Mouse (Mus musculus): Measurements from ENCODE around the gene Sec23a. TPM values are rescaled to one million over a fixed set of nuclear protein-coding genes. Genes with fewer than 3 reads are reported as not detected.
A peak's percentile ranks its signal among the peaks of the same experiment; 100 is the strongest.
"Not testable (repeated sequence)": the region's sequence is repeated elsewhere in the genome, so short reads cannot be mapped to it uniquely, and the experiment has no call there.

The Sec23a gene
- polyA plus RNA-seq, 1 experiment from 2014 or later: 79.4 TPM

DNA sequence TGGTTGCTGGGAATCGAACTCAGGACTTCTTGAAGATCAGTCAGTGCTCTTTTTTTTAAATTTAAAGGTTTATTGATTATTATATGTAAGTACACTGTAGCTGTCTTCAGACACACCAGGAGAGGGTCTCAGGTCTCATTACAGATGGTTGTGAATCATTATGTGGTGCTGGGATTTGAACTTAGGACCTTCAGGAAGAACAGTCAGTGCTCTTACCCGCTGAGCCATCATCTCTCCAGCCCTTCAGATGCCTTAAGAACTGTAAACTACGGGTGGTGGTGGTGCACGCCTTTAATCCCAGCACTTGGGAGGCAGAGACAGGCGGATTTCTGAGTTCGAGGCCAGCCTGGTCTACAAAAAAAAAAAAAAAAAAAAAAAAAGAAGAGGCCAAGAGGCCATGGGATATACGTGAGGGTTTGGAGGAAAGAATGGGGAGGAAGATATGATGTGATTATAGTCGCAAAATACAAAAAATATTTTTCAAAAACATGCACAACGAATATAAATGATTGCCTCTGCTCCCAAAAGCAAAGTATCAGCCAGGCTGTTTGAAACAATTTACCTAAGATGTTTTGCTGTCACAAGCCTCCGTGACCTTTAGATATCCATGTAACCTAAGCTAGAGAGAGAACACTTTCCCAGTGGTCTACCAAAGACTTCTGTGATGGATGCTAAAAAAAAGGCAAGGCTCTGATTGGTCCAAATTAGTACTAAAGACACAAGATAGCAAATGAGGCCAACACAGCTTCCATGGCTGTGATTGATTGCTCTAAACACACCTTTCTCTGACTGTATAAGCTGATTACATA, 27.5 kb upstream of the Sec23a start:
- H3K4me3 ChIP-seq (replicated peaks): peak overlapping the region; percentile 14; the same call in 1 of the 2 replicates
- peak overlapping the region; percentile 92 for H3K27ac ChIP-seq
- no peak overlapping the region for H3K9ac ChIP-seq
- H3K4me1 ChIP-seq: peaks cover 7% of the 10 kb centered on the region; the same call in 1 of the 2 replicates
- H3K9me3 ChIP-seq (replicated peaks): no peaks in the 10 kb centered on the region
- peaks cover 34% of the 10 kb centered on the region for H3K36me3 ChIP-seq
- H3K4me2 ChIP-seq: peak overlapping the region; percentile 47
- no peak for ATAC-seq (replicated peaks; ENCODE audit: low FRiP score)
- WGBS: 69% methylated on average over 10 of the region's 10 CpGs
- H3K27me3 ChIP-seq: no peaks in the 10 kb centered on the region

DNA sequence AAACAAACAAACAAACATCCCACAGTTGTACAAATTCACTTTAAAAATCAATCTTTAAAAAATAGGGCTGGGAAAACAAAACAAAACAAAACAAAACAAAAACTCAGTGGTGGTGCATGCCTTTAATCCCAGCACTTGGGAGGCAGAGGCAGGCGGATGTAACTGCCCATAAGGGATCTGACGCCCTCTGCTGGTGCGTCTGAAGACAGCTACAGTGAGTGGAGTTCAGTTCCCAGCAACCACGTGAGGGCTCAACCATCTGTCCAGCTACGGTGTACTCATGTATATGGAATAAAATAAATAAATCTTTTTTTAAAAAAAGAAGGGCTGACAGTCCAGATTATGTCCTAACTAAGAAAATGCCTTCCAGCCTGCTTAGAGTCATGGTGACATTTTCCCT, 20.3 kb upstream of the Sec23a start:
- no peak for ATAC-seq (replicated peaks; ENCODE audit: low FRiP score)
- 69% methylated on average over 5 of the region's 5 CpGs for WGBS

GRCm38 (mm10) chr12:59021306-59021705, 9.5 kb upstream of the Sec23a start:
- no peak overlapping the region for H3K4me3 ChIP-seq (replicated peaks)
- no peak for ATAC-seq (replicated peaks; ENCODE audit: low FRiP score)
- peaks cover 83% of the 10 kb centered on the region for H3K36me3 ChIP-seq
- H3K9ac ChIP-seq: no peak overlapping the region
- H3K4me1 ChIP-seq: no peaks in the 10 kb centered on the region
- no peaks in the 10 kb centered on the region for H3K9me3 ChIP-seq (replicated peaks)
- H3K4me2 ChIP-seq: no peak overlapping the region
- H3K27me3 ChIP-seq: no peaks in the 10 kb centered on the region
- 68% methylated on average over 4 of the region's 4 CpGs for WGBS
- no peak overlapping the region for H3K27ac ChIP-seq

More for the DNA sequence above, 20.3 kb upstream of the Sec23a start:
- Histone ChIP-seq H3K9ac (no peak overlapping the region), H3K9me3 (replicated peaks) (no peaks in the 10 kb centered on the region), H3K4me3 (replicated peaks) (no peak overlapping the region), H3K27ac (no peak overlapping the region), H3K4me2 (no peak overlapping the region), H3K27me3 (no peaks in the 10 kb centered on the region), H3K4me1 (no peaks in the 10 kb centered on the region), H3K36me3 (peaks cover 18% of the 10 kb centered on the region)

DNA sequence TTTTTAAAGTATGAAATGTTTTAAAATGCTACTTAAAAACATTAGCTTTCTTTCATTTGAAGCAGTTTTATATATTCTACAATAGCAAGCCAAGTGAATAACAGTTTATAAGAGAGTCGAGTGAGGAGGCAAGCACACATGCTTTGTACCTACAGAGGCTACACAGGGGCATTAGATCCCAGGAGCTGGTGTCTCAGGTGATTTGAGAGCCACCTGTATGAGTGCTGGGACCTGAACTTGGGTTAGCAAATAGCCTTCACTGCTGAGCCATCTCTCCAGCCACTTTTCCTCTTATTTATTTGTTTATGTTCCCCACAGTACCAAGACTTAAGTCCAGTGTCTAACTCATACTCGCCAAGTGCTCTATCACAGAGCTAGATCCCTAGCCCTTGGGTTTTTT, 8.1 kb upstream of the Sec23a start:
- H3K27ac ChIP-seq: no peak overlapping the region
- H3K4me3 ChIP-seq (replicated peaks): no peak overlapping the region
- no peak overlapping the region for H3K4me2 ChIP-seq
- H3K9ac ChIP-seq: no peak overlapping the region
- 92% methylated on average over 2 of the region's 2 CpGs for WGBS
- H3K27me3 ChIP-seq: no peaks in the 10 kb centered on the region
- ATAC-seq (replicated peaks; ENCODE audit: low FRiP score): no peak
- H3K4me1 ChIP-seq: no peaks in the 10 kb centered on the region
- H3K36me3 ChIP-seq: peaks cover 77% of the 10 kb centered on the region
- no peaks in the 10 kb centered on the region for H3K9me3 ChIP-seq (replicated peaks)

GRCm38 (mm10) chr12:59017970-59018369, 6.2 kb upstream of the Sec23a start:
- no peak overlapping the region for H3K27ac ChIP-seq
- no peak for ATAC-seq (replicated peaks; ENCODE audit: low FRiP score)
- H3K4me1 ChIP-seq: peaks cover 4% of the 10 kb centered on the region; the same call in 1 of the 2 replicates
- no peak overlapping the region for H3K4me2 ChIP-seq
- peaks cover 61% of the 10 kb centered on the region for H3K36me3 ChIP-seq
- no peaks in the 10 kb centered on the region for H3K9me3 ChIP-seq (replicated peaks)
- no peaks in the 10 kb centered on the region for H3K27me3 ChIP-seq
- no peak overlapping the region for H3K4me3 ChIP-seq (replicated peaks)
- H3K9ac ChIP-seq: no peak overlapping the region
- WGBS: 88% methylated on average over 8 of the region's 8 CpGs

GRCm38 (mm10) chr12:59013234-59013633, 1.4 kb upstream of the Sec23a start, which contains the start of gene Gemin2:
Gene Gemin2, plus strand, starts transcription at chr12:59013393.
- Histone ChIP-seq H3K27ac (peak within 1 kb of the TSS; percentile 92), H3K4me3 (replicated peaks) (peak within 1 kb of the TSS; percentile 88), H3K4me2 (peak within 1 kb of the TSS; percentile 75), H3K9me3 (replicated peaks) (no peaks in the 10 kb centered on the region), H3K9ac (peak within 1 kb of the TSS; percentile 67), H3K36me3 (peaks cover 24% of the 10 kb centered on the region), H3K27me3 (no peaks in the 10 kb centered on the region), H3K4me1 (peaks cover 27% of the 10 kb centered on the region)
- WGBS: under 1% methylated on average over 28 of the region's 28 CpGs
- peak; percentile 76 for ATAC-seq (replicated peaks; ENCODE audit: low FRiP score)

DNA sequence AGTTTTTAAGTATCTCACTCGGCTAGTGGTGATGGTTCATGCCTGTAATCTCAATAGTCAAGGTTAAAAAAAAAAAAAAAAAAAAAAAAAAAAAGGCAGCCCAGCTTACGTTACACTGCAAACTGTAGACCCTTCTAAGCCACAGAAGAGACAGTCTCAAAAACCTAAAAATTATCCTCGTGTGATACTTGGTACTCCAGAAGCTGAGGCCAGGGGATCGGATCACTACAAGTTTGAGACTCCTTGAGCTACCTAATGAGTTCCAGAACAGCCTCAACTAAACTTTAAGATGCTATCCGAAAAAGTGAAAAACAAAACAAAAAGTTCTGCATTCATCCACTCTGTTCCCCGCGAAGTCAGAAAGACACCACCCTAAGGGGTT, 884 bp upstream of the Sec23a start:
- peak overlapping the region; percentile 75 for H3K4me2 ChIP-seq
- peaks cover 19% of the 10 kb centered on the region for H3K36me3 ChIP-seq
- WGBS: under 1% methylated on average over 7 of the region's 7 CpGs
- peak overlapping the region; percentile 88 for H3K4me3 ChIP-seq (replicated peaks)
- H3K27ac ChIP-seq: peak overlapping the region; percentile 92
- peaks cover 27% of the 10 kb centered on the region for H3K4me1 ChIP-seq
- ATAC-seq (replicated peaks; ENCODE audit: low FRiP score): no peak
- peak overlapping the region; percentile 67 for H3K9ac ChIP-seq
- H3K27me3 ChIP-seq: no peaks in the 10 kb centered on the region
- no peaks in the 10 kb centered on the region for H3K9me3 ChIP-seq (replicated peaks)

DNA sequence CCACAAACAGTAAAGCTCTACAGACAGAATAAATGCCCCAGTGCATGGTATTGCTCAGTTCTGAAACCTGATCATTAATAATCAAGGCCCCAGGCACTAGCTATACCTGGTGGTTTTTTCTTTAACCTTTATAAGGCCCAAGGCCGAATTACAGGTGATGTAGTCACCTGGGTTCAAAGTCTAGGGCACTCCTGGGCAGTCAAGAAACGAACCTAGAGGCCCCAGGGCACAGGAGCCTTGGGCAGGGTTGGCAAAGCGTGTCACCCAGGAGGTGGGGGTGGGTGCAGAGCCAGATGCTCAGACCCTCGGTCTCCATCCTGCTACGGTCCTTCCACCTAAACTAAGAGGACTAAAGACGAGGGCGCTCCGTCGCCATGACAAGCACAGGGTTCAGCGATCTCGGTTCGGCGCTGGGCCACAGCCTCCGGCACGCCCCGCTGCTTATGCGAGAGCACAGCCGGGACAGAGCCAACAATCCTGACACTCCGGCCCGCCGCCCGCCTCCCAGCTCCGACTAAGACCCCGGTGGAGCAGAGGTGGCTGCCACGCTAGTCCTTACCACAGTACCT, 458 bp downstream of the Sec23a start:
- no peaks in the 10 kb centered on the region for H3K9me3 ChIP-seq (replicated peaks)
- ATAC-seq (replicated peaks; ENCODE audit: low FRiP score): no peak; the same call in 1 of the 2 replicates
- peaks cover 27% of the 10 kb centered on the region for H3K4me1 ChIP-seq
- peak overlapping the region; percentile 85 for H3K9ac ChIP-seq
- under 1% methylated on average over 25 of the region's 25 CpGs for WGBS
- peak overlapping the region; percentile 66 for H3K4me2 ChIP-seq
- peak overlapping the region; percentile 96 for H3K27ac ChIP-seq
- H3K27me3 ChIP-seq: no peaks in the 10 kb centered on the region
- peak overlapping the region; percentile 88 for H3K4me3 ChIP-seq (replicated peaks)
- peaks cover 21% of the 10 kb centered on the region for H3K36me3 ChIP-seq

- H3K9ac ChIP-seq: no peak overlapping the region
- H3K4me1 ChIP-seq: peaks cover 27% of the 10 kb centered on the region
- H3K9me3 ChIP-seq (replicated peaks): no peaks in the 10 kb centered on the region
- 49% methylated on average over 2 of the region's 2 CpGs for WGBS
- peak overlapping the region; percentile 66 for H3K4me2 ChIP-seq
- no peak overlapping the region for H3K27ac ChIP-seq
- peaks cover 22% of the 10 kb centered on the region for H3K36me3 ChIP-seq
- H3K27me3 ChIP-seq: no peaks in the 10 kb centered on the region
- H3K4me3 ChIP-seq (replicated peaks): peak overlapping the region; percentile 88
- ATAC-seq (replicated peaks; ENCODE audit: low FRiP score): no peak
These were observed 1.3 kb downstream of the Sec23a start for GRCm38 (mm10) chr12:59010482-59010881.

DNA sequence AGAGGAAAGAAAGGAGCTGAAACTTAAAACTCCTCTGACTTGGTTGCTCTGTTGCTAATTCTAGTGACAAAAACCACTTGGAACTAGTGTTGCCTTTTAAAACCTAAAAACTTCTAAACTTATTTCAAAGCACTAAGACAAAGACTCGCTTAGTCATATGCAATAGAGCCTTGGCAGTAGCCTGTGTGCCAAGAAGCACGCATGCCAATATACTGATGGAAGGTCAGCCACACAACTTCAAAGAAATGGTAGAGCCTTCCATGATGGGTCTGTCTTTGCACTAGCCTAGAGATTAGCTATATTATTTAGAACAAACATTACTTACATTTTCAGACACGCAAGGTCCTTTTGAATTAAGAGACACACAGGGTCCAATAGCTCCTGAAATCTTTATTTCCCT, 26.1 kb downstream of the Sec23a start:
- Histone ChIP-seq H3K9me3 (replicated peaks) (no peaks in the 10 kb centered on the region), H3K9ac (no peak overlapping the region)
- WGBS: 95% methylated on average over 3 of the region's 3 CpGs

GRCm38 (mm10) chr12:58981178-58981661, 30.6 kb downstream of the Sec23a start:
- peaks cover 87% of the 10 kb centered on the region for H3K36me3 ChIP-seq
- H3K9ac ChIP-seq; H3K4me3 ChIP-seq (replicated peaks); H3K4me1 ChIP-seq; H3K27me3 ChIP-seq; H3K9me3 ChIP-seq (replicated peaks); H3K4me2 ChIP-seq; H3K27ac ChIP-seq; ATAC-seq (replicated peaks; ENCODE audit: low FRiP score): not testable (repeated sequence)
- 73% methylated on average over 6 of the region's 6 CpGs for WGBS

More for the DNA sequence above, 26.1 kb downstream of the Sec23a start:
- Histone ChIP-seq H3K27me3 (no peaks in the 10 kb centered on the region), H3K4me2 (no peak overlapping the region), H3K4me3 (replicated peaks) (no peak overlapping the region), H3K4me1 (no peaks in the 10 kb centered on the region), H3K27ac (no peak overlapping the region), H3K36me3 (peaks cover 87% of the 10 kb centered on the region)
- no peak for ATAC-seq (replicated peaks; ENCODE audit: low FRiP score)

DNA sequence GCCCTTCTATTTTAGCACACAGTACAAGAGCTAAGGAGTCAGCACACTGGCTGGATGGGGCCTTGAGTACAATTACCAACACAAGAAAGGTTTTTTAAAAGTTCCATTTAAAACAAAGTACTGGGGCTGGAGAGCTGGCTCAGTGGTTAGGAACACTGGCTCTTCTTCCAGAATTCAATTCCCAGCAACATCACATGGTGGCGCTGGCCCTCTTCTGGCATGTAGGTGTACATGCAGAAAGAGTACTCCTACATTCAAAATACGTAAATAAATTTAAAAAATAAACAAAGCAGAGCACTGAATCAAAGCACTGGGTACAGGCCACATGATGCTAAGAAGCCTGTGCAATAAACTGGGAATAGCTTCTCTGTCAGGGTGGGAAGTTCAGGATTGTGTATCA, 34.9 kb downstream of the Sec23a start:
- 77% methylated on average over 2 of the region's 2 CpGs for WGBS
- Histone ChIP-seq H3K9me3 (replicated peaks) (no peaks in the 10 kb centered on the region), H3K36me3 (peaks cover 81% of the 10 kb centered on the region)

More for the DNA sequence above, 34.9 kb downstream of the Sec23a start:
- no peaks in the 10 kb centered on the region for H3K27me3 ChIP-seq
- no peak overlapping the region for H3K4me3 ChIP-seq (replicated peaks)
- ATAC-seq (replicated peaks; ENCODE audit: low FRiP score): no peak
- H3K4me2 ChIP-seq: no peak overlapping the region
- no peaks in the 10 kb centered on the region for H3K4me1 ChIP-seq
- H3K9ac ChIP-seq: no peak overlapping the region
- H3K27ac ChIP-seq: no peak overlapping the region

Measured in kidney, embryonic 15.5 days (tissue).